Mouse (Mus musculus) gastrocnemius, postnatal 36 days (tissue): ENCODE results near the gene 9930021J03Rik. TPM values are rescaled to one million over a fixed set of nuclear protein-coding genes. Genes with fewer than 3 reads are reported as not detected.

Source experiments
- total RNA-seq, 2 experiments: library from RNA; stranded (reverse); gene quantifications; 2 replicates each; pipeline ENCODE4 v1.2.3; 2021

The 9930021J03Rik gene
- total RNA-seq, 2 experiments from 2014 or later = 9.6 to 11.0 TPM

Other genes with a start within 250 kb of the 9930021J03Rik start
- gene Ermp1, start 157.6 kb downstream of the 9930021J03Rik start, total RNA-seq = 1 to 10 TPM; 6.4 to 6.6 TPM
- gene Mlana, start 108.2 kb downstream of the 9930021J03Rik start, total RNA-seq = under 1 TPM in 1 of 2 experiments, not detected in 1; 0.31 TPM
- gene Ranbp6, start 7.0 kb upstream of the 9930021J03Rik start, total RNA-seq = 1 to 10 TPM; 7.4 to 9.3 TPM
- gene Il33, start 119.1 kb upstream of the 9930021J03Rik start, total RNA-seq = 1 to 10 TPM; 4.0 to 5.6 TPM
- not detected for gene Trpd52l3, start 197.8 kb upstream of the 9930021J03Rik start, total RNA-seq
- gene Uhrf2, start 224.5 kb upstream of the 9930021J03Rik start, total RNA-seq = 10 to 100 TPM; 10.3 to 14.3 TPM